Mouse (Mus musculus) gastrocnemius, postnatal 25 days (tissue): ENCODE data around the gene Polq. TPM values are rescaled to one million over a fixed set of nuclear protein-coding genes. Genes with fewer than 3 reads are reported as not detected.
"Not testable (repeated sequence)": the region's sequence is repeated elsewhere in the genome, so short reads cannot be mapped to it uniquely, and the experiment has no call there.

Source experiments
- DNase-seq: peaks from one replicate; pipeline ENCODE4 v3.0.0; 2022
- total RNA-seq, 2 experiments: library from RNA; stranded (reverse); gene quantifications; 1 replicate in 1 of 2; 2 replicates in 1 of 2; pipeline ENCODE4 v1.2.3; 2021

Gene Polq
- total RNA-seq, 2 experiments from 2014 or later, result 0.33 to 0.38 TPM

- DNase-seq, result no peak
Measured at GRCm38 (mm10) chr16:37108763-37109162, 97.2 kb downstream of the Polq start.

GRCm38 (mm10) chr16:37109285-37109684 is 97.7 kb downstream of the Polq start:
- no peak for DNase-seq

GRCm38 (mm10) chr16:37125190-37125589 is 113.6 kb downstream of the Polq start:
- DNase-seq, result not testable (repeated sequence)

Other genes starting within 250 kb of the Polq start
- gene Slc15a2, start 226.8 kb upstream of the Polq start, total RNA-seq, result under 1 TPM; 0.51 to 0.83 TPM
- 1 to 10 TPM; 4.7 TPM for gene Iqcb1, start 183.4 kb upstream of the Polq start, total RNA-seq
- under 1 TPM in 1 of 2 experiments, not detected in 1; 0.19 TPM for gene Eaf2, start 136.8 kb upstream of the Polq start, total RNA-seq
- gene Golgb1, start 136.6 kb upstream of the Polq start, total RNA-seq, result 10 to 100 TPM; 18.1 to 23.0 TPM
- gene Hcls1, start 76.8 kb upstream of the Polq start, total RNA-seq, result 1 to 10 TPM; 2.8 to 3.7 TPM
- 100 to 1,000 TPM; 214 to 223 TPM for gene Fbxo40, start 21.3 kb upstream of the Polq start, total RNA-seq